Mouse (Mus musculus) thymus, postnatal 4 days (tissue): Measurements from ENCODE around the gene Mphosph9.
"Not testable (repeated sequence)": the region's sequence is repeated elsewhere in the genome, so short reads cannot be mapped to it uniquely, and the experiment has no call there.

Source experiments
- DNase-seq: peaks from one replicate; pipeline ENCODE4 v3.0.0; 2021

Mphosph9 gene

DNA sequence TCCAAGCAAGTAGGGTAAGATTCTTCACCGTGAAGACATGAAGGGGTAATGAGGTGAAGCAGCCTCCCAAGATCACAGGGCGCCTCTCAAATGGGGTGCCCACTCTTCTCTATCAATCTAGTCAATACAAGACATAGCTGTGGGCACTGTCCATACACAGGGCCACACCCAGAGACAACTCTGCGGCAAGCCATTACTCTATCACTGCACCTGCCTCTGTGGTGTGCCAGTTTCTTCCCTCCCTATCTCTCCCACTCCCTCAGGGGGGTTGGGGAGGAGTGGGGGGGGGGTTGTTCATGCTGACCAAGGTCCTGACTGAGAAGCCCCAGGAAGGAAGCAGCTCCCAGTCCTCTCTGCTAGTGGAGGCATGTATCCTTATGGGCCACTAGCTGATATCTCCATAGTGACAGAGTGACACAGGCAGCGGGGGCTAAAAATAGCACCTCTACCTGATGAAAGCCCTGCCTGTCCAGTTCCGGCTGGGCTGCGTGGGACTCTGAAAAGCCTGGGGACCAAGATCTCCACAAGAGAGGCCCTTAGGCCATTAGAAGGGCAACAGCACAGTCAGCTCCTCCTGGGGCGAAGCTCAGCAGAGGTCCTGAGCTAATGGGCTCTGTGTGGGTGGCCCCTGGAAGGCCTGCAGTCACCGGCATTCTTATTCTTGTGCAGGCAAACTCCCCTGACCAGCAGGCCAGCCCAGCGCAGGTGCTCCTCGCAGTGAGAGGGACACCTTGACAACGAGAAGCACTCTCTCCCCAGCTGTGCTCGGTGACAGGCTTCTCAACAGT is 93.7 kb downstream of the Mphosph9 start:
- DNase-seq: peak; percentile 65

DNA sequence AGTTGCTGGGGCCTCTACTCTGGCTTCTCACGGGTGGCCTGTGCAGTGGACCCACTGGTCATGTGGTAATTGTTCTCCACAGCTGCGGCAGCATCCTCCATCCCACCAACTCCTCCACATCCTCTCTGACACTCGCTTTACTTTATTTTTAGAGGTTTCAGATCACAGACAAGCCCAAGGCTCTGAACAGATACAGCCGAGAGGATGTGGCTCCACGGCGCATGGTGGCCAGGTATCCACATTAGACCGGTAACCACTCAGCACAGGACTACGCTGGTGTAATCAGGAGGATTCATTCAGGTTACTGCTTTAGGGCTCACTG is 94.7 kb downstream of the Mphosph9 start:
- DNase-seq: peak; percentile 74

DNA sequence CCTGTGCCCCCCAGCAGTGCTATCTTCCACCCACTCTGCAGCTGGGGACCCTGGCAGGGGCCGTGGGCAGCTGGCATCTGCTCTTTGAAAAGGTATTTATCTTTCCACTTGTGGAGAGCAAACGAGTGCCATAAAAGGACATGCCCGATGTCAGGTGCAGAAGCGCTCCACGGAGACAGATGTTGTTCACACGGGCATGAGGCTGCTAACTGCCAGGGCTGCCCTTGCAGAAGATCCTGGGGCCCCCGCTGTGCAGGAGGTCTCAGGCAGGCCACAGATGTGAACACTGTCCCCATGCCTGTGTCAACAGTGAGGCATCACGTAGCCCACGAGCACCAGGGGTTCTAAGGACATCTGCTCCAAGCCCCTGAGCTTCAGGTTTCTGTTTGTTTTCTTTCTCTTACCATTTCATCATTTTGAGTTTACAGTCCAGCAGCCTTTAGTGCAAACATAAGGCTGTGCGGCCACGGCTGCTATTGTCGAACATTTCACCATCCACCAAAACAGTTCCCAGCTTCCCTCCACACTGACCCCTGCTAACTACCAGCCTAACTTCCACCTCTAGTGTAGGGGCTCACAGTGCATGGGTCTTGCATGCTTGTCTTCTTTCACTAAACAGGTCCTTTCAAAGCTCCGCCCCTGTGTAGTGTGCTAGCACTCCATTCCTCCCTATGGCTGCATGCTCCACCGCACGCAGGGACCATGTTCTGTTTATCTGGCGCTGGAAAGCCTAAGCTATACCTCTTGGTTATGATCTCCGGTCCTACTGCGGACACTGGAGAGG is 95.2 kb downstream of the Mphosph9 start:
- peak; percentile 86 for DNase-seq

- peak; percentile 63 for DNase-seq
These were observed 97.3 kb downstream of the Mphosph9 start for GRCm38 (mm10) chr5:124230461-124230860.

GRCm38 (mm10) chr5:124227193-124227592 is 100.6 kb downstream of the Mphosph9 start:
- peak; percentile 56 for DNase-seq

- no peak for DNase-seq
These were observed 101.3 kb downstream of the Mphosph9 start for GRCm38 (mm10) chr5:124226494-124226893.

- peak; percentile 68 for DNase-seq
These were observed 101.9 kb downstream of the Mphosph9 start for GRCm38 (mm10) chr5:124225891-124226290.

DNA sequence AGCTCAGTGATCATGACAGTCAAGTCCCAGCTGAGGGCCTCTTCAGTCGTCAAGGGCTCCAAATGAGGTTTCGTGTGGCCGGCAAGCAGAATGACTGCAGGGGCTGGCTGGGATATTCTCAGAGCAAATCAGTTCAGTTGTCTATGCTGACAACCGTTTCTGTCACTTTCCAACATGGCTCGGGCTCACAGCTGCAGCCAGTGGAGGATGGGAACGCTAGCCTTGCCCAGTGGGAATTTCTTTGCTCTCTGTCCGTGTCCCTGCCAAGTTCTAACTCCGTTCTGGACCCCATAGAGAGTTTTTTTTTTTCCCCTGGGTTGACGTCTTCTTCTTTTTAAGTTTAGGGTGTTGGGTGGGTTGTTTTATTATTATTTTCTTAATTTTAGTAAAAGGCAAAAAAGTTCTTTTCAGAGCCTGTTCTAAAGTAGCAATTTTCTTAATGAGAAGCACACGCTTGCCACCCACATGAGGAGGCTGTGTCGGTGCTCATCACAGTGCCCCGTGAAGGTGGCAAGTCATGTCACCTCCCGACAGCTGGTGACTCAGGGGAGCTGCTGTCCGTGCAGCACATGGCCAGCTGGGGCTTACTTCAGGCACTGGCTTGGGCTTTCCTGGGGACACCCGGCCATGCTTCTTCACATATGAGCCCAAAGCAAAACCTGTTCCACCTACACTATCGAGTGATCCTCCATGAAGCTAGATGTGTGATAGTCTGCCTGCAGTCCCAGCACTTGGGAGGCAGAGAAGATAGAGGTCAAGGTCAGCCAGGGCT is 103.3 kb downstream of the Mphosph9 start:
- DNase-seq: no peak

GRCm38 (mm10) chr5:124223574-124223973 is 104.2 kb downstream of the Mphosph9 start:
- peak; percentile 53 for DNase-seq

DNA sequence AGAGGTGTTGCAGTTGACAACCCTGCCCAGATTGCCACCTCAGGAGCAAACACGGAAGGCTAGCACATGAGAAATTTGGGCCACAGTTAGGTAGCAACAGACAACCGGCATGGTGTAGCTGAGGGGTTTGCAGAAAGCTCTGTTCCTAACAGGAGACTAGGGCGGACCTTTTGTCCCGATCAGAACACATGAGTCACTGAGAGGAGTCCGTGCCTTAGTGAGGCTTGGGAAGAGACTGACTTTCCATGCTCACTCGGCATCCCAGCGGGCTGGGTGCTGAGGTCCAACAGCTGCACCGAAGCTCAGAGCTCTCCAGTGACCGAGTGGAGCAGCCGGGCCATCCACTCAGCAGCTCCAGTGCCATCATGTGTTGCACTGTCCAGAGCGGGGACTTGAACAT is 105.1 kb downstream of the Mphosph9 start:
- DNase-seq: no peak

GRCm38 (mm10) chr5:124221736-124222040 is 106.1 kb downstream of the Mphosph9 start:
- DNase-seq: peak; percentile 57

GRCm38 (mm10) chr5:124221037-124221735 is 106.6 kb downstream of the Mphosph9 start:
- DNase-seq: no peak

GRCm38 (mm10) chr5:124220551-124220950 is 107.2 kb downstream of the Mphosph9 start:
- DNase-seq: no peak

- DNase-seq: no peak
These were observed 108.3 kb downstream of the Mphosph9 start for GRCm38 (mm10) chr5:124219431-124219830.

- DNase-seq: no peak
These were observed 108.8 kb downstream of the Mphosph9 start for GRCm38 (mm10) chr5:124218986-124219385.

GRCm38 (mm10) chr5:124217566-124218249 is 110.1 kb downstream of the Mphosph9 start:
- DNase-seq: no peak

DNA sequence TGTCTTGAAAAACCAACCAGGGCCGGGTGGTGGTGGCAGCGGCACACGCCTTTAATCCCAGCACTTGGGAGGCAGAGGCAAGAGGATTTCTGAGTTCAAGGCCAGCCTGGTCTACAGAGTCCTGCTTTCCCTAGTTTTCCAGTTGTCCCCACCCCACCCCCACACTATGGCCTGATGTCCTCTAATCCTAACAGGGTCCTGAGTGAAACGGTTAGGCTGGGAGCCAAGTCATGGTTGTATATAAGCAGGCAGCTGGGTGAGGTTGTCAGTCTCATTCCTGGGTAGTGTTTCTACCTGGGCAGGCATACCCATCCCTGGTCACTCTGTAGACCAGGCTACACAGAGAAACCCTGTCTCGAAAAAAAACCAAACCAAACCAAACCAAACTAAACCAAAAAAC is 110.7 kb downstream of the Mphosph9 start:
- DNase-seq: not testable (repeated sequence)

DNA sequence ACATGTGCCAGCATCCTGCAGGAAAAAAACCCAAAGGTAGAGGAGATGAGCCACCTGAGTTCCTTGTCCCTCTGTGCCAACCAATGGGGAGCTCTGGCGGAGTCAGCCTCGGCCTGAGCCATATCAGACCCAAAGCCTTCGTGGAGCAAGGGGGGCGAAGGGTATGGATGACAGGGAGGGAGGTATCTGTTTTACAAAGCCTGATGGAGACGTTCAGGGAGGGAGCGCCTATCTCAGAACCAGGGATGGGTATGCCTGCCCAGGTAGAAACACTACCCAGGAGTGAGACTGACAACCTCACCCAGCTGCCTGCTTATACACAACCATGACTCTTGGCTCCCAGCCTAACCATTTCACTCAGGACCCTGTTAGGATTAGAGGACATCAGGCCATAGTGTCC is 111.4 kb downstream of the Mphosph9 start:
- DNase-seq: no peak

DNA sequence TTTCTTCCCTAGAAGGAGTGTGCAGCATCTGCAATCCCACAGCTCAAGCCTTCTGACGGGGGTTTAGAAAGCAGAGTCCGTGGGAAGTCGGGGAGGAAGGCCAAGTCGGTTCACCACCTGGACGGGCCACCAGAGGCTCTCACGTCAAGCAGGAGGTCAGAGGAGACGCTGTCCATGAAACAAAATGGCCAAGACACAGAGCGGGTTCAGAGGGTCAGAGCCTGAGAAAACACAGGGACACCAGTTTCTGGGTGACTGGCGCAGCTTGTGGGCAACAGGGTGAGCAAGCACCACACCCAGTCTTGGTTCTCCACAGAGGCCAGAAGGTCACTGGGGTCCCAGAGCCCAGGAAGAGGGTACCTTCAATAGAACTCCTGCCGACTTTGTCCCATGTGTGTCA is 112.1 kb downstream of the Mphosph9 start:
- DNase-seq: no peak

- peak; percentile 77 for DNase-seq
These were observed 113.1 kb downstream of the Mphosph9 start for GRCm38 (mm10) chr5:124214516-124215145.

DNA sequence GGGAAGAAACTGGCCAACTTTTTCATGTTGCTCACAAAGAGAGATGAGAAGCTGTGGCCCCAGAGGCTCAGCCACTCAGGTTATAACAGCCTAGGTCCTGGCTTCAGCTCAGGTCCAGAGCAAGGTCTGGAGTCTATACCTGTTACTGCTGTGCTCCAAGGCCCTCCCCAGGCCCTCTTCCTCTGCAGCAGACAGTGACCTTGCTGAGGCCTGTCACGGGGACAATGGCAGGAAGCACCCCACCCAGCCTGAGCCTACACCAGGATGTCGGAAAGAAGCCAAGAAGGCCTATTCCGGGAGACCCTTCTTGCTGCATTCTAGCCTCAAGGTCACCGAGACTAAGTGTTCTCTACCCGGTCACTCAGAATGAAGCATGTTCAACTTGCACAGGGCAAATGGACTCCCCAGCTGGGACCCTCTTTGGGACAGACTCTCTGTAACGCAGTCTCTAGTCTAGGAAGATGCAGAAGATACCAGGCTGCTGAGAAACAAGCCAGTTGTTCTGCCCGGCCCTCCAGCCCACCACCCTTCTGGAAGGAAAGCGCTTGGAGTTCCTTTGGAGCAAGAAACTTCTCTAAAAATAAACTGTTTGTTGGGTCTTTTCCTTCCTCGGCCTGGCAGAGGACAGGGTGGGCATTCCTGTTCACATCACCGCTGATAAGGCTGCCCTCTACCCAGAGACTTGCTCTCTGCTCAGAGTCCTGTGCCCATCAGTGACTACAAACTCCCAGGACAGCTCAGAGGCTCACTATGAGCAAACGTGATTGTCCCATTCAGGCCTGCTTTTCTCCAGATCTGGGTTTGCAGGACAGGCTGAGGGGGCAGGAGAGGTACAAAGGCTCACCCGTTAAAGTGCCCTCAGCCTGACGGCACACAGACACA is 113.9 kb downstream of the Mphosph9 start:
- DNase-seq: peak; percentile 76
